Mouse (Mus musculus): Measurements from ENCODE around the gene Sdhaf1.

The Sdhaf1 gene

DNA sequence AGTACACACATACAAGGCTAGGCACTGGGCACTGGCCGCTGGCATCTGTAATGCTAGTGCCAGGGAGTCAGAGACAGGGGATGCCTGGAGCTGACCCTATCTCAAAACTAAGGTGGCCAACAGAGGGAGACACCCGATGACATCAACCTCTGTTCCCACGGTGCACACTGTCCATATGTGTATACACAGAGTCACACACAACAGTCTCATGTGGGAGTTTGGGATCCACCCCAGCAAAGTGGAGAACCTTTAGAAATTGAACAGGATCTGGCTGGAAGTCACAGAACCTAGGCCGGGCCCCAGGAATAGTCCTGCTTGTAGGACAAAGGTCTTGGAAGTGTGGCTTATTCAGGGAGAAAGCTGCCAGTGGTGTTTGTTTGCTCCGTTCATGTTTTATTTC lies 29.4 kb downstream of the Sdhaf1 start:
- no peak for DNase-seq (ENCODE audit: low read depth, low spot score)

GRCm38 (mm10) chr7:30293795-30294194 lies 29.9 kb downstream of the Sdhaf1 start:
- no peak for DNase-seq (ENCODE audit: low read depth, low spot score)

- no peak for DNase-seq (ENCODE audit: low read depth, low spot score)
Observed at GRCm38 (mm10) chr7:30291215-30292131, 32.2 kb downstream of the Sdhaf1 start, which contains the start of gene Clip3. Clip3 (plus strand) TSS chr7:30291728.

DNA sequence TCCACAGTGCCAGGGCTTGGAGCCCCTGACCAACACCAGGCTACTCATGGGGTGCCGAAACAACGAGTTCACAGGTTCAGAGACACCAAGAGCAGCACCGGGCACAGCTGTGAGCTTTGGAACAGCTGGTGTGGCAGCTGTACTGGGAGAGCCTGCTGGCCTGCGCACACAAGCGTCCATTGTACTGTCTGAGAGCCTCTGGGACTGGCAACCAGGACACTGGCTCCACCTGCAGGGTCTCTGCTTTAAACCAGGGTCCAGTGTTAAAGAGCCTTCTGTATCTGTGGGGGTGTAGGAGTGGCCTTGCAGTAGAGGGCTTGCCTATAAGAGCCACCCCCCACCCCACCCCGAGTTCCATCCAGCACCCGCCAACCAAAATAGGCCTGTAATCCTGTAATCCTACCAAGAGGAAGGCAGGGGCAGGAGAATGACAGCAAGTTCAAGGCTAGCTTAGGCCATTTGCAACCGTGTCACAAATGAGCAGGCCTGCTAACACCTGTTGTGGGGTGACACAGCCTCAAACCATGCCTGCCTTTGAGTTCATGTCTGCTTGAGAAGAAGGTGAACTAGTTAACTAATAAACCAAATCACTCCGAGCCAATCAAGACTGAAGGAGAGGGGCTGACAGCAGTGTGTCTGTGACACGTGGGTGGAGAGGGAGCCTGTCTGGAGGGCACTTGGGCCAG lies 33.8 kb downstream of the Sdhaf1 start:
- DNase-seq (ENCODE audit: low read depth, low spot score): no peak

- DNase-seq (ENCODE audit: low read depth, low spot score): no peak
Observed at GRCm38 (mm10) chr7:30289071-30289713, 34.5 kb downstream of the Sdhaf1 start.

DNA sequence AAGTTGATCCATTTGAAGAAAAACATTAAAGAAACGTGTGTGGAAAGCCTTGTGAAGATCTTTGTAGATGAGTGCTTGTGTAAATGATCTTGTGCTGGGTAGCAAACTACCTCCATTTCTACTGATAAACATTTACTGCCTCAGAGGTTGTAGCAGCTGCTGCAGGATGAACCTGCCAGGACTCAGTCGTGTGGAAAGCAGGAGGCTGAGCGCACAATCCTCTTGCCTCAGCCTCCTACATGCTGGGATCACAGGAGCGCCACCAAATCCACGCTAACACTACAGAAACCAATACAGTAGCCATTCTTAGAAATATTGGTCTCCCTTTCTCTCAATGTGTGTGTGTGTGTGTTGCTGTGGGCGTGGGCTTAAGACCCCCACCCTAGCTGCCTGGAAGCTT lies 35.6 kb downstream of the Sdhaf1 start:
- DNase-seq (ENCODE audit: low read depth, low spot score): no peak

- no peak for DNase-seq (ENCODE audit: low read depth, low spot score)
Observed at GRCm38 (mm10) chr7:30286701-30287410, 36.8 kb downstream of the Sdhaf1 start.

DNA sequence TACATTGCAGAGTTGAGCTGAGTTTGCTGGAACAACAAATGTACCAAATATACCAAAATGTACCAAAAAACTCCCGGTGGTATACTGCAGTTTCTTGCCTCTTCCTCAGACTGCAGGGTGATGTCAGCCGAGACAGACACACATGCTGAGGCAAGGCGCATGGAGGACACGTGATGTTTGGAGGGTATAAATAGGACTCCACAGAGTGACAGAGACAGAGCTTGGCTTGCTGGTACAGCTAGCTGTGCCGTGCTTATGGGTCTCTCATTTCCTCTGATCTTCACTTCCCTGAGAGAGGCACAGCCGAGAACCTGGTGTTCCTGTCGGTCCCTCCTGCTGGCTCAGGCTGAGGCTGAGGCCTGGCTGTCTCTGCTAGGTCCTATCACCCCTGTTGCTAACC lies 41.0 kb downstream of the Sdhaf1 start:
- no peak for DNase-seq (ENCODE audit: low read depth, low spot score)

DNA sequence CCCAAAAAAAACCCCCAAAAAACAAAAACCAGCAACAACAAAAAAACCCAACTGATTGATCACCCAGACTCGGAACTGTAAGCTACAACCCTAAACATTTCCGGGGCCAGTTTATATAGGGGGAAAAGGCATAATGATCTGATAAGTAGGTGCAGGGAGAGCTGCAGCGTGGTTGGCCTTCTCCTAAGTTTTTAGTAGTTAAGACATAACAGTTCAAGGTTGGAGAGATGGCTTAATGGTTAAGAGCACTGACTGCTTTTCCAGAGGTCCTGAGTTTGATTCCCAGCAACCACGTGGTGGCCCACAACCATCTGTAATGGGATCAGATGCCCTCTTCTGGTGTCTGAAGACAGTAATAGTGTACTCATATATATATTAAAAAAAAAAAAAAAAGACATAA lies 42.2 kb downstream of the Sdhaf1 start:
- DNase-seq (ENCODE audit: low read depth, low spot score): no peak

DNA sequence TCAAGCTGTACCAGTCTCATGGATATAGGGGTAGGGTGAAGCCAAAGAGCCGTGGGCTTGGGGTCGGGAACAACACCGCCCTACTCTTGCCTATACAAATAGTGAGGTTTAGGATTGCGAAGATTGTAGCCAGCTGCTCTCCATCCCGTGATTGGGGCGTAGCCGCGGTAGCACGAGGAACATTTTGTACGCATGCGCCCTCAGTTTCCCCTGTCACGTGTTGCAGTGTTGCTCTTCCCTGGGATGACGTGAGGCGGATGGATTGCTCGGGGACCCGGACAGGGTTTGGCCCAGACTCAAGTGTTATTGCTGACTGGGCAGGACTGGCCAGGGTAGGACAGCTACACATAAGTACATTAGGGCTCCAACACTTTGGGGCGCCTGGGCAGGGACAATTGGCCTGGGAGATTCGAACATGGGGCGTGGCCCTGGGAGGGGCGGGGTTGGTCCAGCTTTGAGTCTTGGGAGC lies 43.0 kb downstream of the Sdhaf1 start:
- peak; percentile 91 for DNase-seq (ENCODE audit: low read depth, low spot score)

DNA sequence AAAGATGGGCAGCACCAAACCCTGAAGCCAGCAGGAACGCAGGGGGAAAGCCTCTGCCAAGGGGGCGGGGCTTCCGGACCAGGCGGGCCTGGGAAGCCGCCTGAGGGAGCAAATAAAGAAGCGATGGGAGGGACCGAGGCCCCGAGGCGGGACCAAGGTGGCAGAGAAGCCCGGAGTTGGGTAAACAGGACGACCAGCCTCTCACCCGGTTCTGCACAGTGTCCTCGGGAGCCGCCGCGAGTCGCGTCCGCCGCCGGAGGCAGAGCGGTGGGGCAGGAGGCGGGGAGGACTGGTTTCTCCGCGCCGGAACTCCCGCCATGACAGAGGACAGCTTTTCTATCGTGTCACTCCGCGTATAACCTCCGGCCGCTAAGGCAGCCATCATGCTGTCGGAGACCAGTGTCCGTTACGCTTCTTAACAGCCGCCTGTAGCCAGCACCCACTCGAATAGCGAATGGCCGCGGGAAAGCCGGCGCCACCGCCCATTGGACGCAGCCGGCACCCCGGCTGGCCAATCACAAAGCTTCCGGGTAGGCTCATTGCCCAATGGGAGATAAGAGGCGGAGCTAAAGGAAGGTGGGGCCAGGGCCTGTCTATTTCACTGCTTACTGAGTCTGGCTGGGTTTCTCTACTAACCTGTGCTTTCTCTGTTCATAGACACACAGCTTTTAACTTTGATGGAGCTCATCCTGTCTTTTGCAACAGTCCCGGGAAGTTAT lies 43.6 kb downstream of the Sdhaf1 start, which contains the start of the genes Thap8 and Wdr62:
Gene Thap8, plus strand, starts transcription at position 144 of the 719 bp plus-strand sequence.
Gene Wdr62, minus strand, starts transcription at position 469 of the 719 bp plus-strand sequence.
- DNase-seq (ENCODE audit: low read depth, low spot score): peak; percentile 96

DNA sequence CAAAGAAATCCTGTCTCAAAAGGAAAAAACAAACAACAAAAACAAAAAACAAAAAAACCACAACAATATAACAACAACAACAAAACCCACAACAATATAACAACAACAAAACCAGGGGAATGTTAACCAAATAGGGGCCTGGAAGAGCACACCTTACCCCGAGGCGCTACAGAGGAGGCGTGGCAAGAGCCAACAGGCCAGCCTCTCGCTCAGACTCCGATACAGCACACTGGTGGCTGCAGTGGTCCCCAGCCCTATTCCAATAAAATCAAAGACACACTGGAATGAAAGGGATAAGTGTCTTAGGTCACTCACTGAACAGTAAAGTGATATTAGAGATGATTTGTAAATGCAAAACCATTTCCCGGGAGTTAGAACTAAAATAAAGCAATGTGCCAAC lies 44.2 kb downstream of the Sdhaf1 start:
- no peak for DNase-seq (ENCODE audit: low read depth, low spot score)

DNA sequence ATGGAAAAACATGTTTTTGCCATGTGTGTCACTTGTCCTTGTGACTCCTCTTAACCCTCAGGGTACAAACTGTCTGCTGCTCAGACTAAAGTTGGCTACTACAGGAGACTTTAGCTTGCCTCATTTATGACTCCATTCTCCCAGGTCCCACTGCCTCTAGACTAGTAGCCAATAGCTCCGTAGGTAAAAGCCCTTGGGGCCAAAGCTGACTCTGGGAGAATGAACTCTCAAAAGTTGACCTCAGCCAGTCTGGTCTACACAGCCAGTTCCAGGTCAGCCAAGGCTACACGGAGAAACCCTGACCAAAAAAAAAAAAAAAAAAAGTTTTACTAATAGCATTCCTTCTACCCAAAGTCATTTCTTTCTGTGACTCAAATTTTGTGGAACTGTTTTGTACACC lies 44.8 kb downstream of the Sdhaf1 start:
- no peak for DNase-seq (ENCODE audit: low read depth, low spot score)

DNA sequence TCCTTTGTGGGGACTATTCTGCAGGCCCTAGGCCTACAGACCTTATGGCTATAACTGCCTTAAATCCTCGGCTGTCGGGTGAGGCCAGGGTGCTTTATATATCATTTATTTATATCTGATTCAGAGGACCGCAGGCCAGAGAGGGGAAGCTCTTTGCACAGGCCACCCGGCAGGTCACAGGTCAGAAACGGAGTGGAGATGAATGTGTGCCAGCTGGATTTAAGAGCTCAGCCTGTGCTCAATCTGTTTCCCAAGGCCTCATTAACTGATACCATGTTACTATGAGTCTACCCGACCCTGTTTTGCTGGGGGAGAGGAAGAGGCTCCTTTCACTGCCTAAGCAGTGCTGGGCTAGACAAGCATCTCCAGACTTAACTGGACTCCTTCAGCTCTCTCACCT lies 49.3 kb downstream of the Sdhaf1 start:
- DNase-seq (ENCODE audit: low read depth, low spot score): no peak
